Mouse (Mus musculus): ENCODE measurements at regions not wholly inside any gene's neighbourhood (a gene's known extent, or its start where the extent isn't known, plus 50 kb on each side); places are given as distances from the start of the nearest gene placed in this dataset.

GRCm38 (mm10) chr12:79961076-79961475 is 151.7 kb downstream of the Zfp36l1 start:
- TF ChIP-seq CTCF (IDR thresholded peaks at IDR 0.05; ENCODE audit: low read depth) = no peak
- TF ChIP-seq EP300 (IDR thresholded peaks at IDR 0.05; ENCODE audit: low read depth) = no peak
